Mouse (Mus musculus): Measurements from ENCODE around the gene Tia1. TPM values are rescaled to one million over a fixed set of nuclear protein-coding genes. Genes with fewer than 3 reads are reported as not detected.

Gene Tia1
- polyA plus RNA-seq, 1 experiment from 2014 or later = 228 TPM

DNA sequence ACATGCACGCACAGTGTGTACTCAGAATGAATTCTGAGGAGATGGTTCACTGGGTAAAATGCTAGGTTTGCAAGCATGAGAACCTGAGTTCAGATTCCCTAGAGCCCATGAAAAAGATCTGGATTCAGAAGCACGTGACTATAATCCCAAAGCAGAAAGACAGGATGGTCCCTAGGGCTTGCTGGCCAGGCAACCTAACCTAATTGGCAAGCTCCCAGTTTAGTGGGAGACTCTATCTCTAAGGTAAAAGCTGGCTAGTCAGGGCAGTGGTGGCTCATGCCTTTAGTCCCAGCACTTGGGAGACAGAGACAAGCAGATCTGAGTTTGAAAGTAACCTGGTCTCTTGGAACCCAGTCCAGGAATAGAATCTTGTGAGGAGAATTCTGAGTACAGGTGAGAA, 5.0 kb upstream of the Tia1 start:
- H3K9ac ChIP-seq (replicated peaks; ENCODE audit: low read length) = no peak overlapping the region
- no peak overlapping the region for H3K4me2 ChIP-seq (ENCODE audit: low read depth, low read length)
- WGBS = 68% methylated on average over 2 of the region's 2 CpGs
- H3K4me3 ChIP-seq (ENCODE audit: low read depth, low read length) = no peak overlapping the region
- no peaks in the 10 kb centered on the region for H3K36me3 ChIP-seq (replicated peaks; ENCODE audit: control insufficient read depth, insufficient read depth, low read depth, low read length)
- no peak overlapping the region for H3K27ac ChIP-seq (replicated peaks; ENCODE audit: low read depth, low read length)
- no peaks in the 10 kb centered on the region for H3K9me3 ChIP-seq (replicated peaks; ENCODE audit: control insufficient read depth, low read length)
- H3K27me3 ChIP-seq (ENCODE audit: control insufficient read depth, insufficient read depth, low read length) = no peaks in the 10 kb centered on the region
- DNase-seq (ENCODE audit: low spot score) = no peak
- H3K4me1 ChIP-seq (ENCODE audit: control insufficient read depth, insufficient read depth, low read length) = no peaks in the 10 kb centered on the region
- no peak for ATAC-seq (replicated peaks; ENCODE audit: insufficient number of reproducible peaks, low FRiP score, low TSS enrichment, low read depth)

DNA sequence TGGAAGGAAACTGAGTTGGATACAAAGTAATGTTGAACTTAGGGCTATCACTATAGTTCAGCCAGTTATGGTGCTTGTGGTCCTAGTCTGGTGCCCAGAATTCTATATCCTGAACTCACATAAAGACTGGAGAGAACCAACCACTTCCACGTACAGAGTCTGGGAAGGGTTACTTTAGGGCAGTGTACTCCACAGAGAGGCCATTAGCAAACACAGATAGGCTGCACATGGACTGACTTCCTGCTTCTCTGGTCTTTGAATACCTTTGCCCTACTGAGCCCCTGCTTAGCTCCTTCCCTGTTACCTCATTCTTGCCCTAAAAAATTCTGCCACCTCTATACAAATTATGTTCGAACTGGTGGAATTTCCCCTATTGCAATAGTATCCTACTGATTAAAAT, 4.0 kb upstream of the Tia1 start:
- no peaks in the 10 kb centered on the region for H3K27me3 ChIP-seq (ENCODE audit: control insufficient read depth, insufficient read depth, low read length)
- H3K4me2 ChIP-seq (ENCODE audit: low read depth, low read length) = no peak overlapping the region
- H3K4me1 ChIP-seq (ENCODE audit: control insufficient read depth, insufficient read depth, low read length) = no peaks in the 10 kb centered on the region
- no peaks in the 10 kb centered on the region for H3K9me3 ChIP-seq (replicated peaks; ENCODE audit: control insufficient read depth, low read length)
- 78% methylated on average over 2 of the region's 2 CpGs for WGBS
- H3K36me3 ChIP-seq (replicated peaks; ENCODE audit: control insufficient read depth, insufficient read depth, low read depth, low read length) = no peaks in the 10 kb centered on the region
- ATAC-seq (replicated peaks; ENCODE audit: insufficient number of reproducible peaks, low FRiP score, low TSS enrichment, low read depth) = no peak
- H3K4me3 ChIP-seq (ENCODE audit: low read depth, low read length) = no peak overlapping the region
- H3K27ac ChIP-seq (replicated peaks; ENCODE audit: low read depth, low read length) = no peak overlapping the region
- no peak overlapping the region for H3K9ac ChIP-seq (replicated peaks; ENCODE audit: low read length)
- no peak for DNase-seq (ENCODE audit: low spot score)

DNA sequence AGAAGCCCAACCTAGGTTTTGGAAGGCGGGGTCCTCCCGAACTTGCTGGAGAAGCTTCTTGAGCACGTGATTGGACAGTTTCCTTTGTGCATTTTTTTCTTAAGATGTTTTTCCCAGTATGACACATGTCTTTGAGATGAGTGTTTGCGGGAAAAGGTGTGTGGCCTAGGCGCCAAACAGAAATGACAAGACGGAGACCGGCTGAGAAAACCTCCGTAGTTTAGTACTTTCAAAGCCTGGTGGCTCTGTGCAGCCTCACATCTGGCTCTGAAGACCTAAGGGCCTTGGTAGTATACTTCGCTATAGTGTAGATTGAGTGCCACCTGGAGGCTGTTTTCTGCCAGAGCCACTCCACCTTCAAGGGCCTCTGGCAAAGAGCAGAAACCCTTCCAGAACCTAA, 3.0 kb upstream of the Tia1 start:
- WGBS = 8% methylated on average over 9 of the region's 9 CpGs
- no peaks in the 10 kb centered on the region for H3K4me1 ChIP-seq (ENCODE audit: control insufficient read depth, insufficient read depth, low read length)
- no peak for ATAC-seq (replicated peaks; ENCODE audit: insufficient number of reproducible peaks, low FRiP score, low TSS enrichment, low read depth)
- H3K9me3 ChIP-seq (replicated peaks; ENCODE audit: control insufficient read depth, low read length) = no peaks in the 10 kb centered on the region
- no peak overlapping the region; the same call in 1 of the 2 replicates for H3K9ac ChIP-seq (replicated peaks; ENCODE audit: low read length)
- no peaks in the 10 kb centered on the region for H3K27me3 ChIP-seq (ENCODE audit: control insufficient read depth, insufficient read depth, low read length)
- no peak overlapping the region for H3K4me3 ChIP-seq (ENCODE audit: low read depth, low read length)
- H3K36me3 ChIP-seq (replicated peaks; ENCODE audit: control insufficient read depth, insufficient read depth, low read depth, low read length) = no peaks in the 10 kb centered on the region
- H3K27ac ChIP-seq (replicated peaks; ENCODE audit: low read depth, low read length) = no peak overlapping the region
- peak overlapping the region; percentile 30 for H3K4me2 ChIP-seq (ENCODE audit: low read depth, low read length)
- DNase-seq (ENCODE audit: low spot score) = peak; percentile 85

GRCm38 (mm10) chr6:86402681-86403607, 1.1 kb upstream of the Tia1 start:
- Histone ChIP-seq H3K4me3 (ENCODE audit: low read depth, low read length) (peak overlapping the region; percentile 21), H3K27ac (replicated peaks; ENCODE audit: low read depth, low read length) (no peak overlapping the region), H3K9me3 (replicated peaks; ENCODE audit: control insufficient read depth, low read length) (no peaks in the 10 kb centered on the region), H3K27me3 (ENCODE audit: control insufficient read depth, insufficient read depth, low read length) (no peaks in the 10 kb centered on the region), H3K4me1 (ENCODE audit: control insufficient read depth, insufficient read depth, low read length) (no peaks in the 10 kb centered on the region), H3K4me2 (ENCODE audit: low read depth, low read length) (no peak overlapping the region), H3K9ac (replicated peaks; ENCODE audit: low read length) (no peak overlapping the region), H3K36me3 (replicated peaks; ENCODE audit: control insufficient read depth, insufficient read depth, low read depth, low read length) (no peaks in the 10 kb centered on the region)
- ATAC-seq (replicated peaks; ENCODE audit: insufficient number of reproducible peaks, low FRiP score, low TSS enrichment, low read depth) (no peak), DNase-seq (ENCODE audit: low spot score) (peak; percentile 42)
- WGBS = 38% methylated on average over 12 of the region's 12 CpGs

DNA sequence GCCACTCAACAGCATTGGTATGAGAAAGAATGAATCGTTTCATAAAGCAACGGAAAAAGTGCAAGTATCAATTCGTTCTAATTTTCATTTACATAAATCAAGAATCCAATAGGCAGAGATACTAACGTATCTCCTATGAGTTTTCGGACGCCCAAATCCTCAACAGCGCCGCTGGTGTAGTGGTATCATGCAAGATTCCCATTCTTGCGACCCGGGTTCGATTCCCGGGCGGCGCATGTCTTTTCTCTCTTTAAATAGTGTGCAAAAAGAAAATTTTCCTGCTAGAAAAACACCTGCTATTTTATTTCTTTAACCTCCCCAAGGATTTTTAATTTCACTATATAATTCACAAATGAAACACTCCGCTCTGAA, 305 bp upstream of the Tia1 start:
- under 1% methylated on average over 15 of the region's 15 CpGs for whole genome bisulfite sequencing
- DNase-seq (ENCODE audit: low spot score) = peak; percentile 91
- Histone ChIP-seq H3K4me1 (ENCODE audit: control insufficient read depth, insufficient read depth, low read length) (no peaks in the 10 kb centered on the region), H3K36me3 (replicated peaks; ENCODE audit: control insufficient read depth, insufficient read depth, low read depth, low read length) (no peaks in the 10 kb centered on the region), H3K4me3 (ENCODE audit: low read depth, low read length) (peak overlapping the region; percentile 61), H3K27me3 (ENCODE audit: control insufficient read depth, insufficient read depth, low read length) (no peaks in the 10 kb centered on the region), H3K9me3 (replicated peaks; ENCODE audit: control insufficient read depth, low read length) (no peaks in the 10 kb centered on the region), H3K27ac (replicated peaks; ENCODE audit: low read depth, low read length) (no peak overlapping the region), H3K4me2 (ENCODE audit: low read depth, low read length) (no peak overlapping the region), H3K9ac (replicated peaks; ENCODE audit: low read length) (no peak overlapping the region; the same call in 1 of the 2 replicates)
- peak; percentile 38; the same call in 1 of the 2 replicates for ATAC-seq (replicated peaks; ENCODE audit: insufficient number of reproducible peaks, low FRiP score, low TSS enrichment, low read depth)

- Histone ChIP-seq H3K36me3 (replicated peaks; ENCODE audit: control insufficient read depth, insufficient read depth, low read depth, low read length) (no peaks in the 10 kb centered on the region), H3K27ac (replicated peaks; ENCODE audit: low read depth, low read length) (peak overlapping the region; percentile 99), H3K9me3 (replicated peaks; ENCODE audit: control insufficient read depth, low read length) (no peaks in the 10 kb centered on the region), H3K4me1 (ENCODE audit: control insufficient read depth, insufficient read depth, low read length) (no peaks in the 10 kb centered on the region), H3K4me2 (ENCODE audit: low read depth, low read length) (peak overlapping the region; percentile 32; the same call in 1 of the 2 replicates), H3K4me3 (ENCODE audit: low read depth, low read length) (peak overlapping the region; percentile 61), H3K27me3 (ENCODE audit: control insufficient read depth, insufficient read depth, low read length) (no peaks in the 10 kb centered on the region), H3K9ac (replicated peaks; ENCODE audit: low read length) (peak overlapping the region; percentile 95)
- peak; percentile 47 for DNase-seq (ENCODE audit: low spot score)
- no peak for ATAC-seq (replicated peaks; ENCODE audit: insufficient number of reproducible peaks, low FRiP score, low TSS enrichment, low read depth)
- under 1% methylated on average over 11 of the region's 11 CpGs for WGBS
Observed at GRCm38 (mm10) chr6:86404996-86405395, 977 bp downstream of the Tia1 start.

DNA sequence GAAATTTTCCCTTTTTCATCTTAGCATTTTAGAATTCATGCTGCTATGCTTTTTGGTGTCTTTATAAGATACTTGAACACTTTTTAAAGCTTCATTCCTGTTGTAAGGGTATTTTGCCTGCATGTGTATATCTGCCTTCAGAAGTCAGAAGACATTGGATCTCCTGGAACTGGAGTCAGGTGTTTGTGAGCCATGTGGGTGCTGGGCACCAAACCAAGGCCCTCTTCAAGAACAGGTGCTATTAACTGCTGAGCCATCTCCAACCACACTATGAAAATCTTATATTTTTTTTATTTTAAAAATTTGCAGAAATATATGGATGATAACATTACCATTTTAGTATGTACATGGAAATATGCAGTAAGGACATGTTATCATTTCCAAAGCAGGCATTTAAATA, 2.3 kb downstream of the Tia1 start:
- H3K4me1 ChIP-seq (ENCODE audit: control insufficient read depth, insufficient read depth, low read length) = no peaks in the 10 kb centered on the region
- ATAC-seq (replicated peaks; ENCODE audit: insufficient number of reproducible peaks, low FRiP score, low TSS enrichment, low read depth) (no peak), DNase-seq (ENCODE audit: low spot score) (no peak)
- no peak overlapping the region for H3K27ac ChIP-seq (replicated peaks; ENCODE audit: low read depth, low read length)
- H3K36me3 ChIP-seq (replicated peaks; ENCODE audit: control insufficient read depth, insufficient read depth, low read depth, low read length) = no peaks in the 10 kb centered on the region
- H3K4me2 ChIP-seq (ENCODE audit: low read depth, low read length) = peak overlapping the region; percentile 19; the same call in 1 of the 2 replicates
- H3K27me3 ChIP-seq (ENCODE audit: control insufficient read depth, insufficient read depth, low read length) = no peaks in the 10 kb centered on the region
- no peak overlapping the region for H3K4me3 ChIP-seq (ENCODE audit: low read depth, low read length)
- no peaks in the 10 kb centered on the region for H3K9me3 ChIP-seq (replicated peaks; ENCODE audit: control insufficient read depth, low read length)
- H3K9ac ChIP-seq (replicated peaks; ENCODE audit: low read length) = no peak overlapping the region

DNA sequence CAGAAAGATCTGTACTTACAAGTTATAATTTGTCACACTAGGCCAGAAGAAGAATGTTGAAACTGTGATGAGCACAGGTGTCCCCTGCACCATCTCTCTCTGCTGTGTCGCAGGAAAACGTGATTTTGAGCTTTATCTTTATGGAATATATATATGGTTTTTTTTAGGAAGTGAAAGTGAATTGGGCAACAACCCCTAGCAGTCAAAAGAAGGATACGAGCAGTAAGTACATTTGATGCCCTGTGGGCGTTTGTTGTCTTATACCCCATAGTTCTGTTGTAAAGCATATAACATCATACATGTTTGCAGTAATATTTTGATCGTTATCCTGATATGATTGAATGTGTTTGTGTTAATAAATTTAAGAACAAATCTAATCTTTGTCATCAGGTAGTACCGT, 14.7 kb downstream of the Tia1 start:
- DNase-seq (ENCODE audit: low spot score) (no peak), ATAC-seq (replicated peaks; ENCODE audit: insufficient number of reproducible peaks, low FRiP score, low TSS enrichment, low read depth) (no peak)
- Histone ChIP-seq H3K27ac (replicated peaks; ENCODE audit: low read depth, low read length) (no peak overlapping the region), H3K9me3 (replicated peaks; ENCODE audit: control insufficient read depth, low read length) (no peaks in the 10 kb centered on the region), H3K4me2 (ENCODE audit: low read depth, low read length) (no peak overlapping the region), H3K36me3 (replicated peaks; ENCODE audit: control insufficient read depth, insufficient read depth, low read depth, low read length) (peaks cover 12% of the 10 kb centered on the region), H3K4me1 (ENCODE audit: control insufficient read depth, insufficient read depth, low read length) (no peaks in the 10 kb centered on the region), H3K4me3 (ENCODE audit: low read depth, low read length) (no peak overlapping the region), H3K27me3 (ENCODE audit: control insufficient read depth, insufficient read depth, low read length) (no peaks in the 10 kb centered on the region), H3K9ac (replicated peaks; ENCODE audit: low read length) (no peak overlapping the region)
- WGBS = 94% methylated on average over 6 of the region's 6 CpGs

All from embryonic facial prominence, embryonic 11.5 days (tissue).